13 mouse cellular contexts compared by ENCODE assay signal in genomic region chr7:99386811-99387210, GRCm38 (mm10). TPM values are rescaled to one million over a fixed set of nuclear protein-coding genes. Genes with fewer than 3 reads are reported as not detected.
DNase-seq lines count a peak whose midpoint lies in the region; TF ChIP-seq lines count a peak whose summit lies in the region.
"Had no signal": no experiment of that assay in that cellular context is flagged by ENCODE, and none has a peak within 500 bp of the region (broad histone marks: within the 10 kb centered on the region; RNA-seq: fewer than 3 reads in every experiment).

No protein-coding gene starts in this region.

- peak; percentile 40 to 43 for DNase-seq in cerebellum, adult 2 months
- no peak for DNase-seq in cerebellum, postnatal 10 days
- DNase-seq in heart, embryonic 10.5 days (ENCODE audit: low spot score) = no peak
- no peak for DNase-seq in heart, postnatal 4 days
- DNase-seq in brain, adult 2 months (ENCODE audit: low read depth, low spot score) = peak; percentile 50
- DNase-seq in embryonic facial prominence, embryonic 10.5 days (ENCODE audit: low spot score) = no peak
- DNase-seq in adrenal gland, adult 8-10 months = no peak
- DNase-seq: adrenal gland, postnatal 25 days; kidney, adult 8-10 months had no signal

- H3K9me3 ChIP-seq in heart, embryonic 10.5 days = no peaks in the 10 kb centered on the region
- H3K9me3 ChIP-seq in embryonic facial prominence, embryonic 10.5 days = no peaks in the 10 kb centered on the region
- H3K9me3 ChIP-seq: hindbrain, embryonic 15.5 days had no signal

- no peaks in the 10 kb centered on the region for H3K27me3 ChIP-seq in cerebellum, adult 2 months (ENCODE audit: control insufficient read depth, insufficient read depth, low read length)
- no peaks in the 10 kb centered on the region for H3K27me3 ChIP-seq in heart, embryonic 10.5 days (ENCODE audit: insufficient read depth, poor library complexity, severe bottlenecking)
- peaks cover 21% of the 10 kb centered on the region for H3K27me3 ChIP-seq in embryonic facial prominence, embryonic 10.5 days (replicated peaks; ENCODE audit: low read depth, poor library complexity, severe bottlenecking)
- H3K27me3 ChIP-seq: CH12.LX; hindbrain, embryonic 15.5 days; Patski had no signal

- no peak overlapping the region for H3K4me3 ChIP-seq in cerebellum, adult 2 months (replicated peaks; ENCODE audit: insufficient read depth, low read depth, low read length)
- H3K4me3 ChIP-seq in heart, embryonic 10.5 days = no peak overlapping the region
- H3K4me3 ChIP-seq in embryonic facial prominence, embryonic 10.5 days = no peak overlapping the region
- H3K4me3 ChIP-seq: hindbrain, embryonic 15.5 days had no signal

- 64% methylated on average over 4 of the region's 4 CpGs for WGBS in cerebellum, adult 2 months
- WGBS in heart, embryonic 10.5 days = 85% methylated on average over 4 of the region's 4 CpGs
- 88% methylated on average over 4 of the region's 4 CpGs for WGBS in embryonic facial prominence, embryonic 10.5 days

- H3K4me1 ChIP-seq in cerebellum, adult 2 months (ENCODE audit: control insufficient read depth, insufficient read depth, low read length) = peaks cover 61% of the 10 kb centered on the region
- peaks cover 100% of the 10 kb centered on the region for H3K4me1 ChIP-seq in heart, embryonic 10.5 days
- H3K4me1 ChIP-seq in embryonic facial prominence, embryonic 10.5 days = peaks cover 95% of the 10 kb centered on the region

- peaks cover 33% of the 10 kb centered on the region for H3K36me3 ChIP-seq in heart, embryonic 10.5 days
- H3K36me3 ChIP-seq in embryonic facial prominence, embryonic 10.5 days (replicated peaks) = peaks cover 25% of the 10 kb centered on the region

- H3K27ac ChIP-seq in cerebellum, adult 2 months (ENCODE audit: insufficient read depth, low read length) = no peak overlapping the region
- H3K27ac ChIP-seq in heart, embryonic 10.5 days = peak overlapping the region; percentile 25; the same call in 1 of the 2 replicates
- 0 out of 2 replicates have a peak overlapping the region, but pooled peaks have one; percentile 4 for H3K27ac ChIP-seq in embryonic facial prominence, embryonic 10.5 days (replicated peaks)
- H3K27ac ChIP-seq: hindbrain, embryonic 15.5 days had no signal

- TF ChIP-seq CTCF in cerebellum, adult 2 months (IDR thresholded peaks at IDR 0.05; ENCODE audit: borderline replicate concordance, insufficient read depth, low read depth, low read length) = no peak

- TF ChIP-seq POLR2A in cerebellum, adult 2 months (IDR thresholded peaks at IDR 0.05; ENCODE audit: borderline replicate concordance, insufficient read depth, low read length) = no peak

RNA-seq across cellular contexts. Expression of gene Gdpd5, which starts 5.6 kb away (rescaled TPM):
- 49.4 and 50.0 TPM in 2 replicates for polyA plus RNA-seq in cerebellum, adult 2 months (2012; rRNA removed)
- 24.2 and 31.6 TPM in 2 replicates for polyA plus RNA-seq in heart, embryonic 10.5 days (2016; fragmentation: Nextera tagmentation; extraction: Ambion mirVana)
- 10 to 100 TPM; 40.7 to 42.6 TPM for total RNA-seq in heart, postnatal 4 days (2021)
- polyA plus RNA-seq in embryonic facial prominence, embryonic 10.5 days (2016; fragmentation: Nextera tagmentation; extraction: Ambion mirVana) = 21.4 TPM in 2 replicates
- total RNA-seq in adrenal gland, adult 8-10 months (2022) = 10 to 100 TPM in 3 of 4 experiments, 1 to 10 TPM in 1; 9.2 to 16.4 (median 13.9) TPM

RNA-seq across cellular contexts. Expression of gene Serpinh1, which starts 33.8 kb away (rescaled TPM):
- 24.9 and 25.4 TPM in 2 replicates for polyA plus RNA-seq in cerebellum, adult 2 months (2012; rRNA removed)
- 1,580 and 1,787 TPM in 2 replicates for polyA plus RNA-seq in heart, embryonic 10.5 days (2016; fragmentation: Nextera tagmentation; extraction: Ambion mirVana)
- total RNA-seq in heart, postnatal 4 days (2021) = 100 to 1,000 TPM; 557 to 601 TPM
- 1,061 and 1,072 TPM in 2 replicates for polyA plus RNA-seq in embryonic facial prominence, embryonic 10.5 days (2016; fragmentation: Nextera tagmentation; extraction: Ambion mirVana)
- total RNA-seq in adrenal gland, adult 8-10 months (2022) = 100 to 1,000 TPM; 127 to 266 (median 171) TPM
- total RNA-seq: CH12.LX had no signal
- polyA plus RNA-seq: activated CD4-positive, CD25-positive, alpha-beta regulatory T cell, adult 4 months had no signal

Comparison
In these comparisons a context has a peak if more than half of its experiments do, and no peak if none do; other contexts are left out.
1. DNase-seq: peak in cerebellum, adult 2 months (2 of 2) and brain, adult 2 months (single experiment); none in cerebellum, postnatal 10 days (0 of 2), heart, embryonic 10.5 days (single experiment), heart, postnatal 4 days (single experiment), embryonic facial prominence, embryonic 10.5 days (single experiment) and adrenal gland, adult 8-10 months (single experiment).
2. RNA of gene Serpinh1, which starts 33.8 kb away (polyA plus RNA-seq): 1,580 to 1,787 TPM in heart, embryonic 10.5 days and 1,061 to 1,072 TPM in embryonic facial prominence, embryonic 10.5 days; 24.9 to 25.4 TPM in cerebellum, adult 2 months; every median in the first group is over 10 times any median in the second.